ENCODE assay signal across 21 mouse cellular contexts in the genomic region with DNA sequence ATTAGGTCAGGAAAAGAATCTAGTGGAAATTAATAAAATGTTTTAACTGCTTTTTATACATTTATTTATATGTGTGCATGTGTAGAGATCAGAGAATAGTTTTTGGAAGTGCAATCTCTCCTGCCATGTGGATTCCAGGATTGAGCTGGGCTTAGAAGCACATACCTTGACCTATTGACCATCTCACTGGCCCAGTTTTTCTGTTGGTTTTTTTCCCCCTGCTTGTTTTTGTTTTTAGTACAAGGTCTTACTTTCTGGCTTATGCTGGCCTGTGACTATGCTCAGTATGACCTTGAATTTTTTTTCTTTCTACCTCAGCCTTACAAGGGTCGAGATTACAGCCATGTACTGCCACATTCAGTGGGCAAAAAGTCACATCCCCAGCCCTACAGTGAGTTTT. TPM values are rescaled to one million over a fixed set of nuclear protein-coding genes. Genes with fewer than 3 reads are reported as not detected.
"Had no signal": no experiment of that assay in that cellular context is flagged by ENCODE, and none has a peak within 500 bp of the region (broad histone marks: within the 10 kb centered on the region; RNA-seq: fewer than 3 reads in every experiment).

No protein-coding gene starts in this region.

- H3K4me2 ChIP-seq: liver, embryonic 15.5 days; lung, embryonic 15.5 days; midbrain, embryonic 11.5 days; midbrain, embryonic 13.5 days; midbrain, embryonic 15.5 days; neural tube, embryonic 12.5 days; stomach, embryonic 15.5 days had no signal

- ATAC-seq: lung, postnatal 0 days; midbrain, embryonic 13.5 days; midbrain, embryonic 15.5 days had no signal

- H3K4me3 ChIP-seq: liver, embryonic 15.5 days; lung, embryonic 15.5 days; megakaryocyte, embryonic 14.5 days; midbrain, embryonic 13.5 days; midbrain, embryonic 15.5 days; neural tube, embryonic 12.5 days; stomach, embryonic 15.5 days had no signal

- H3K27me3 ChIP-seq: liver, embryonic 15.5 days; lung, embryonic 15.5 days; megakaryocyte, embryonic 14.5 days; midbrain, embryonic 13.5 days; midbrain, embryonic 15.5 days; neural tube, embryonic 12.5 days; stomach, embryonic 15.5 days had no signal

- H3K27ac ChIP-seq: liver, embryonic 15.5 days; lung, embryonic 15.5 days; macrophage; midbrain, embryonic 13.5 days; midbrain, embryonic 15.5 days; neural tube, embryonic 12.5 days; stomach, embryonic 15.5 days; stomach, postnatal 0 days had no signal

- H3K4me1 ChIP-seq: liver, embryonic 15.5 days; lung, embryonic 15.5 days; midbrain, embryonic 13.5 days; midbrain, embryonic 15.5 days; neural tube, embryonic 12.5 days; stomach, embryonic 15.5 days had no signal

- DNase-seq: lung, adult 2 months; lung, postnatal 14 days; lung, postnatal 36 days; right cerebral cortex, postnatal 14 days; thymus, adult 2 months; thymus, postnatal 25 days; thymus, postnatal 4 days had no signal

- H3K9me3 ChIP-seq: liver, embryonic 15.5 days; lung, embryonic 15.5 days; megakaryocyte, embryonic 14.5 days; midbrain, embryonic 13.5 days; midbrain, embryonic 15.5 days; neural tube, embryonic 12.5 days; stomach, embryonic 15.5 days had no signal

- H3K9ac ChIP-seq: liver, embryonic 15.5 days; lung, embryonic 15.5 days; midbrain, embryonic 13.5 days; midbrain, embryonic 15.5 days; neural tube, embryonic 12.5 days; stomach, embryonic 15.5 days had no signal

RNA-seq across cellular contexts. Expression of a gene that starts 43.0 kb away (rescaled TPM):
- total RNA-seq: megakaryocyte progenitor cell, adult 5-6 weeks; monocyte, adult 5-6 weeks; neutrophil, adult 5-6 weeks had no signal
- polyA plus RNA-seq: macrophage had no signal

RNA-seq across cellular contexts. Expression of a gene that starts 52.8 kb away (rescaled TPM):
- total RNA-seq: megakaryocyte progenitor cell, adult 5-6 weeks; monocyte, adult 5-6 weeks had no signal
- polyA plus RNA-seq: macrophage; stomach, postnatal 0 days had no signal
